Mouse (Mus musculus): ENCODE results near the gene Bcl2l1. TPM values are rescaled to one million over a fixed set of nuclear protein-coding genes. Genes with fewer than 3 reads are reported as not detected.
A peak's percentile ranks its signal among the peaks of the same experiment; 100 is the strongest.

The Bcl2l1 gene
- polyA plus RNA-seq, 1 experiment from 2014 or later, result 103 TPM

GRCm38 (mm10) chr2:152788892-152789421, 42.6 kb downstream of the Bcl2l1 start:
- no peaks in the 10 kb centered on the region for H3K9me3 ChIP-seq (replicated peaks)
- DNase-seq (ENCODE audit: low spot score), result no peak
- WGBS, result 69% methylated on average over 6 of the region's 6 CpGs
- no peaks in the 10 kb centered on the region for H3K27me3 ChIP-seq (ENCODE audit: low read depth, poor library complexity, severe bottlenecking)
- H3K4me3 ChIP-seq, result no peak overlapping the region
- H3K4me1 ChIP-seq, result peaks cover 22% of the 10 kb centered on the region
- H3K27ac ChIP-seq, result peak overlapping the region; percentile 47; the same call in 1 of the 2 replicates
- peaks cover 21% of the 10 kb centered on the region for H3K36me3 ChIP-seq

- Histone ChIP-seq H3K27ac (no peak overlapping the region), H3K9me3 (replicated peaks) (no peaks in the 10 kb centered on the region), H3K27me3 (ENCODE audit: low read depth, poor library complexity, severe bottlenecking) (no peaks in the 10 kb centered on the region), H3K36me3 (peaks cover 23% of the 10 kb centered on the region), H3K4me1 (peaks cover 22% of the 10 kb centered on the region), H3K4me3 (no peak overlapping the region)
- 95% methylated on average over 6 of the region's 6 CpGs for WGBS
- no peak for DNase-seq (ENCODE audit: low spot score)
Observed at GRCm38 (mm10) chr2:152787543-152787942, 44.0 kb downstream of the Bcl2l1 start.

- H3K4me3 ChIP-seq, result no peak overlapping the region
- 91% methylated on average over 2 of the region's 2 CpGs for WGBS
Observed at GRCm38 (mm10) chr2:152787136-152787535, 44.4 kb downstream of the Bcl2l1 start.

GRCm38 (mm10) chr2:152785446-152786350, 45.8 kb downstream of the Bcl2l1 start:
- Histone ChIP-seq H3K4me1 (peaks cover 30% of the 10 kb centered on the region), H3K27me3 (ENCODE audit: low read depth, poor library complexity, severe bottlenecking) (no peaks in the 10 kb centered on the region), H3K4me3 (no peak overlapping the region), H3K27ac (peak overlapping the region; percentile 66), H3K9me3 (replicated peaks) (no peaks in the 10 kb centered on the region), H3K36me3 (peaks cover 41% of the 10 kb centered on the region)
- WGBS, result 58% methylated on average over 18 of the region's 18 CpGs
- no peak for DNase-seq (ENCODE audit: low spot score)

More at GRCm38 (mm10) chr2:152787136-152787535, 44.4 kb downstream of the Bcl2l1 start:
- peaks cover 27% of the 10 kb centered on the region for H3K36me3 ChIP-seq
- H3K27me3 ChIP-seq (ENCODE audit: low read depth, poor library complexity, severe bottlenecking), result no peaks in the 10 kb centered on the region
- no peaks in the 10 kb centered on the region for H3K9me3 ChIP-seq (replicated peaks)
- no peak overlapping the region for H3K27ac ChIP-seq
- no peak for DNase-seq (ENCODE audit: low spot score)
- H3K4me1 ChIP-seq, result peaks cover 22% of the 10 kb centered on the region

GRCm38 (mm10) chr2:152784640-152785039, 46.9 kb downstream of the Bcl2l1 start:
- 95% methylated on average over 8 of the region's 8 CpGs for WGBS
- Histone ChIP-seq H3K27me3 (ENCODE audit: low read depth, poor library complexity, severe bottlenecking) (no peaks in the 10 kb centered on the region), H3K9me3 (replicated peaks) (no peaks in the 10 kb centered on the region), H3K27ac (no peak overlapping the region), H3K4me3 (no peak overlapping the region), H3K4me1 (peaks cover 27% of the 10 kb centered on the region), H3K36me3 (peaks cover 40% of the 10 kb centered on the region)
- DNase-seq (ENCODE audit: low spot score), result no peak

GRCm38 (mm10) chr2:152783241-152783640, 48.3 kb downstream of the Bcl2l1 start:
- H3K27me3 ChIP-seq (ENCODE audit: low read depth, poor library complexity, severe bottlenecking), result no peaks in the 10 kb centered on the region
- peaks cover 18% of the 10 kb centered on the region for H3K4me1 ChIP-seq
- no peak overlapping the region for H3K27ac ChIP-seq
- H3K36me3 ChIP-seq, result peaks cover 46% of the 10 kb centered on the region
- H3K4me3 ChIP-seq, result no peak overlapping the region
- no peak for DNase-seq (ENCODE audit: low spot score)
- WGBS, result 91% methylated on average over 5 of the region's 5 CpGs
- no peaks in the 10 kb centered on the region for H3K9me3 ChIP-seq (replicated peaks)

- peaks cover 49% of the 10 kb centered on the region for H3K36me3 ChIP-seq
- H3K4me1 ChIP-seq, result peaks cover 18% of the 10 kb centered on the region
- no peaks in the 10 kb centered on the region for H3K27me3 ChIP-seq (ENCODE audit: low read depth, poor library complexity, severe bottlenecking)
- no peak overlapping the region for H3K27ac ChIP-seq
- WGBS, result 91% methylated on average over 5 of the region's 5 CpGs
- H3K4me3 ChIP-seq, result no peak overlapping the region
- H3K9me3 ChIP-seq (replicated peaks), result no peaks in the 10 kb centered on the region
- no peak for DNase-seq (ENCODE audit: low spot score)
Observed at GRCm38 (mm10) chr2:152782656-152783055, 48.9 kb downstream of the Bcl2l1 start.

- Histone ChIP-seq H3K36me3 (peaks cover 49% of the 10 kb centered on the region), H3K27me3 (ENCODE audit: low read depth, poor library complexity, severe bottlenecking) (no peaks in the 10 kb centered on the region), H3K9me3 (replicated peaks) (no peaks in the 10 kb centered on the region), H3K27ac (0 out of 2 replicates have a peak overlapping the region, but pooled peaks have one; percentile 26), H3K4me3 (no peak overlapping the region), H3K4me1 (peaks cover 17% of the 10 kb centered on the region)
- no peak for DNase-seq (ENCODE audit: low spot score)
- WGBS, result 87% methylated on average over 3 of the region's 3 CpGs
Observed at GRCm38 (mm10) chr2:152781031-152781711, 50.4 kb downstream of the Bcl2l1 start.

GRCm38 (mm10) chr2:152780466-152780865, 51.1 kb downstream of the Bcl2l1 start:
- H3K36me3 ChIP-seq, result peaks cover 48% of the 10 kb centered on the region
- no peaks in the 10 kb centered on the region for H3K27me3 ChIP-seq (ENCODE audit: low read depth, poor library complexity, severe bottlenecking)
- DNase-seq (ENCODE audit: low spot score), result no peak
- no peak overlapping the region for H3K4me3 ChIP-seq
- H3K9me3 ChIP-seq (replicated peaks), result no peaks in the 10 kb centered on the region
- WGBS, result 98% methylated on average over 2 of the region's 2 CpGs
- H3K27ac ChIP-seq, result no peak overlapping the region
- peaks cover 10% of the 10 kb centered on the region for H3K4me1 ChIP-seq

GRCm38 (mm10) chr2:152777081-152777480, 54.4 kb downstream of the Bcl2l1 start:
- no peak overlapping the region for H3K4me3 ChIP-seq
- H3K4me1 ChIP-seq, result peaks cover 7% of the 10 kb centered on the region
- H3K27ac ChIP-seq, result no peak overlapping the region
- no peak for DNase-seq (ENCODE audit: low spot score)
- peaks cover 29% of the 10 kb centered on the region for H3K36me3 ChIP-seq
- H3K27me3 ChIP-seq (ENCODE audit: low read depth, poor library complexity, severe bottlenecking), result no peaks in the 10 kb centered on the region
- H3K9me3 ChIP-seq (replicated peaks), result no peaks in the 10 kb centered on the region
- 89% methylated on average over 3 of the region's 3 CpGs for WGBS

GRCm38 (mm10) chr2:152776435-152776834, 55.1 kb downstream of the Bcl2l1 start:
- WGBS, result 82% methylated on average over 2 of the region's 2 CpGs
- H3K4me3 ChIP-seq, result no peak overlapping the region
- H3K27ac ChIP-seq, result no peak overlapping the region
- peaks cover 7% of the 10 kb centered on the region for H3K4me1 ChIP-seq
- peaks cover 22% of the 10 kb centered on the region for H3K36me3 ChIP-seq
- H3K9me3 ChIP-seq (replicated peaks), result no peaks in the 10 kb centered on the region
- DNase-seq (ENCODE audit: low spot score), result no peak
- no peaks in the 10 kb centered on the region for H3K27me3 ChIP-seq (ENCODE audit: low read depth, poor library complexity, severe bottlenecking)

- DNase-seq (ENCODE audit: low spot score), result no peak
- H3K27me3 ChIP-seq (ENCODE audit: low read depth, poor library complexity, severe bottlenecking), result no peaks in the 10 kb centered on the region
- no peaks in the 10 kb centered on the region for H3K9me3 ChIP-seq (replicated peaks)
- H3K4me1 ChIP-seq, result peaks cover 3% of the 10 kb centered on the region
- H3K36me3 ChIP-seq, result peaks cover 18% of the 10 kb centered on the region
- WGBS, result 85% methylated on average over 3 of the region's 3 CpGs
- H3K27ac ChIP-seq, result no peak overlapping the region
- no peak overlapping the region for H3K4me3 ChIP-seq
Observed at GRCm38 (mm10) chr2:152776019-152776418, 55.5 kb downstream of the Bcl2l1 start.

GRCm38 (mm10) chr2:152775357-152775756, 56.2 kb downstream of the Bcl2l1 start:
- Histone ChIP-seq H3K4me1 (no peaks in the 10 kb centered on the region), H3K36me3 (peaks cover 12% of the 10 kb centered on the region), H3K4me3 (no peak overlapping the region), H3K27me3 (ENCODE audit: low read depth, poor library complexity, severe bottlenecking) (no peaks in the 10 kb centered on the region), H3K9me3 (replicated peaks) (no peaks in the 10 kb centered on the region), H3K27ac (no peak overlapping the region)
- no peak for DNase-seq (ENCODE audit: low spot score)
- 88% methylated on average over 4 of the region's 4 CpGs for WGBS
